Mouse (Mus musculus) retina, embryonic 14.5 days (tissue): ENCODE measurements at regions not wholly inside any gene's neighbourhood (a gene's known extent, or its start where the extent isn't known, plus 50 kb on each side); places are given as distances from the start of the nearest gene placed in this dataset.

Source experiments
- DNase-seq: peaks from one replicate; pipeline ENCODE4 v3.0.0-alpha.2; 2015; ENCODE audit warnings: low spot score

DNA sequence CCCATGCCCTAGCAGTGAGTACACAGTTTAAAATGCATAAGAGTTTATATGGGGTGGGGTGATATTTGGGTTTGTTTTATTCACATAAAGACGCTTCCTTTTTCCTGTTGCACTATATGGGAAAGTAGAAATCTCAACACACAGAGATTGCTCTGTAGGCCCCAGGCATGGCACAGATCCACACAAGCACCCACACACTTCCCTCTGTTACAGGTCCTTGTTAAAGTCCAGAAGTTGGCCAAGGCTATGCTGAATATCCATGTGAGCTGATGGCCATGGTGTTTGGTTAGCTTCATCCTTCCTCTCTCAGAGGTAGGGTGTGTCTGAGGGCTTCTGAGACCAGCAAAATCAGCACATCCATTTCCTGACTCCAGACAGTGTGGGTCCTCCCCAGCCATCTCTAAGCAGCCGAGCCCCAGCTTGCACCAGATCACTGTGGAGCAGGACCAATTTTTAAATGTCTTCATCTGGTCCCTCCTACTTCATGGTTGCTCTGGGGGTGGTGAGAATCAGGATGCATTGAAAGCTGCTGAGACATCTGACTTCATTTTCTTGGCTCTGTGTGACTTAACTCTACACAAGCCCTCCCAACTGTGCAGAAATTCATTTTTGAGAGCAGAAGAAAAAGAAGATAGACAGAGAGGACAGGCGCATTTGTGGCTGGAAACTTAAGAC is 360.3 kb upstream of the Nr3c2 start:
- no peak for DNase-seq

DNA sequence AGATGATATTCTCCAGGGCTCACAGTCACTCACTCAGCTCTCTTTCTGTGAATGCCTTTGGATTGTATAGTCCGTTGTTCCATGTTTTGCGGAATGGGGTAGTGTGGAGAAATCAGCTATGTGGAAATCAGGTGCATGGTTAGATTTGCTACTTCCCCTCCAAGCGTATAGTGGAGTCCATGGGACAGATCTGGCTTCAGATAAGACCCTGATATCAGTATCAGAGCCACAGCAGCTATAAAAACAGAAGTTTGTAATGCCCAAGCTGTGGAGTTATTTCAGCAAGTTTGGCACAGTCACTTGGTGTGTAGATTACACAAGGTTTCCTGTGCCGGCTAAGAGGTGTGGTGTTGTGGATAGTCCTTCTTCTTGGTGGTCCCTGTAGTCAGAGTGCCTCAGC is 359.6 kb upstream of the Nr3c2 start:
- no peak for DNase-seq

DNA sequence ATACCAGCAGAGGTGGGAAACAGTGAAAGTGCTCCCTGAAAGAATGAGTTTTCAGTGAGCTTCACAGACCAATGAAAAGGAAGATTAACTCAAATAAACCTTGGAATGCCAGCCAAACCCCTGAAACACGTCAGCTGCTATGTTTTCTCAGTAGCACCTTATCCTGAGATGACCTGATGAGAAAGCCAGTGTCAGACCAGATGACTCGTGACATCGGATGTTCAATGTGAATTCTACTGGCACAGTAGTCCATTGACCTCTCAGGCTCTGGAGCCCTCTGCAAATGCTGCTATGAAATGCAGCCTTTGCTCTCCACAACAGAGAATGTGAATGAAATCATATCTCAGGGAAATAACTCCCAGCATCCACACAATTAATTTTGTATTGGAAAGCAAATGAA is 358.6 kb upstream of the Nr3c2 start:
- DNase-seq: no peak

DNA sequence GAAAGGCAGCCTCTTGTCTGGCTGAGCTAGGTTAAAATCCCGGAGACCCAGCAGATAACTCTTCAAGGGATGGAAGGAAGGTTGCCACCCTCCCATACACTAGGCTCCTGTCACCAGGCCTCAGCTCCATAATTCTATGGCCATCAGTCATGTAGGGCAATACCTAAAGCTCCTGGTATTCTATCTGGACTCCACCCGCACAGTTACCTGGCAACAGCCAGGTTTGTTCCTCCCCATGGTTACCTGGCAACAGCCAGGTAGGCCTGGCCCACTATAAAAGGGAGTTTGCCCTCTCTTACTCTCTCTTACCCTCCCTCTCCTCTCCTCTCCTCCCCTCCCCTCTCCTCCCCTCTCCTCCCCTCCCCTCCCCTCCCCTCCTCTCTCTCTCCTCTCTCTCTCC is 347.6 kb upstream of the Nr3c2 start:
- DNase-seq: no peak

DNA sequence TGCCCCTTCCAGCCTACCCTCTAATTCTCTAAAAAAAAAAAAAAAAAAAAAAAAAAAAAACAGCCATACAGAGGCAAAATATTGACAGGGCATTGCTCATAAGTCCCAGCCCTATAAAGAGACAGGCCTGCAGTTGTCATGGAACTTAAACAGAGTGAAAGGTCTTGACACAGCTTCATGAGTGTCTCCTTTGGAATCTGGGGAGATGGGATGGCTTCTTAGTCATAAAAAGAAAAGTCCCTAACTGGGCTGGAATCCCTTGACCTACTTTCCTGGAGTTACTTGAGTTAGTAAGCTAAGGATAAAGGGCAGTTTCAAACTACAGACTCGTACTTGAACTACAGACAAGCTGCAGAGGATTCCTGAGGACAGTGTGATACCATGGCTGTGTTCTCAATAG is 297.7 kb upstream of the Nr3c2 start:
- no peak for DNase-seq

DNA sequence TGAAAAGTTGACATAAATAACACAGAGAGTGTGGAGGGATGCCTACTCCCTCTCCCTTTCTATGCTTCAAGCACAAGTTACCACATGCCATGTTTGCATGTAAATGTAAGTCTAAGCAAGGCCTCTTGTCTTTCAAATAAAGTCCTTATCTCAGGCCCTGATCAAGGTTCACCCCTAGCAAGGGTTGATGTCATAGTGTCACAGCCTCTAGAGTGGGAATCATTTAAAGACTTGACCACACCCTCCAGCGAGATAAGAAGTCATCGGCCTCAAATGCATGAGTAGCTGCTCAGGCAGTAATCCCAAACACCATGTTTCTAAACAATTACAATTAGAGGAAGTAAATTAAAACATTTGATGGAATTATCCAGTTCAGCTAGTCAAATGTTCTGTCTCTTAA is 280.5 kb upstream of the Nr3c2 start:
- no peak for DNase-seq

DNA sequence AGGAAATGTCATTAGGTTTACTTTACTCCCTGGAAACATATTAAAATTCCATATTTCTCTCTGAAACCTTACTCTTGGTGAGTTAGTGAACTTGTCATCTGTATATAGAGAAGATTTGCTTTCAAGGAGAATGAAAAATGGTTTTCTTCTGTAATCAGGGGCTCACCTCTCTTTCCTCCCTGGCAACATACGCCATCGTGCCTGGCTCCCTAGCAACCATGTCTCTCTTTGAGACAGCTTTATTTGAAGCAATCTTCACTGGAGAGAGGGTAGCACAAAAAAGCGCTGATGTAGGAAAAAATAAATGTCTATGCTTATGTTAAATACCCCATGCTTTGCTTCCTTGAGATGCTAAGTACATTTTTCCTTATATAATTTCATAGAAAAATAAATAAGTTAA is 278.4 kb upstream of the Nr3c2 start:
- DNase-seq: no peak

DNA sequence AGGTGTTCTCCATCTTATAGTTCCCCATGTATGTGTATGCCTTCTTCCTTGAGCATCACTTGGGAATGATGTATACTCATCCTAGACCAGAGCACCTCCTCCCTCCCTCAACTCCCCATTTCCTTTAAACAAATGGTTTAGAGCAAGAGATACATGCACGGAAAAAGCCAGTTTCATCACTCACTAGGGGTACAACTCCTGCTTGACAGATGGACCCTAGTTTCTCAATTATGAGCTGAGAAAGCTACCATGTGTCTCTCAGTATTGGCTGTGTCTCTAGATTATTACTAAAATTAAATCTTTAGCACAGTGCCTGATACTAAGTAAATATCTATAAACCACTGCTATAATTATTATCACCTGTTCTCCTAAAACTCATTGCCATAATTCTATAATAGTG is 266.2 kb upstream of the Nr3c2 start:
- DNase-seq: no peak
